Mouse (Mus musculus) spleen, postnatal 10 days (tissue): ENCODE data around the gene Ibtk.
"Not testable (repeated sequence)": the region's sequence is repeated elsewhere in the genome, so short reads cannot be mapped to it uniquely, and the experiment has no call there.

Source experiments
- DNase-seq, 2 experiments: peaks; one replicate each; pipeline ENCODE4 v3.0.0; 2021 to 2022; ENCODE audit warnings: low spot score in 2 of 2

The Ibtk gene

GRCm38 (mm10) chr9:85749142-85749921 lies at the start of gene Ibtk:
Gene Ibtk, minus strand, starts transcription at chr9:85749334.
- DNase-seq = peak; percentile 96 to 98

GRCm38 (mm10) chr9:85791521-85791920 lies 42.4 kb upstream of the Ibtk start:
- DNase-seq = not testable (repeated sequence)

GRCm38 (mm10) chr9:85780249-85780648 lies 31.1 kb upstream of the Ibtk start:
- no peak for DNase-seq

- no peak for DNase-seq
Observed at GRCm38 (mm10) chr9:85779458-85779857, 30.3 kb upstream of the Ibtk start.

- no peak for DNase-seq
Observed at GRCm38 (mm10) chr9:85777544-85777943, 28.4 kb upstream of the Ibtk start.

- no peak for DNase-seq
Observed at GRCm38 (mm10) chr9:85772280-85772679, 23.1 kb upstream of the Ibtk start.

GRCm38 (mm10) chr9:85771454-85771853 lies 22.3 kb upstream of the Ibtk start:
- DNase-seq = no peak

- no peak for DNase-seq
Observed at GRCm38 (mm10) chr9:85770369-85770768, 21.2 kb upstream of the Ibtk start.

- DNase-seq = no peak
Observed at GRCm38 (mm10) chr9:85769057-85769789, 20.1 kb upstream of the Ibtk start.

- no peak for DNase-seq
Observed at GRCm38 (mm10) chr9:85767255-85767654, 18.1 kb upstream of the Ibtk start.

GRCm38 (mm10) chr9:85762476-85762875 lies 13.3 kb upstream of the Ibtk start:
- DNase-seq = no peak

- peak; percentile 24 to 27 for DNase-seq
Observed at GRCm38 (mm10) chr9:85750797-85751196, 1.7 kb upstream of the Ibtk start.

- DNase-seq = peak in 1 of 2 experiments; percentile 56
Observed at GRCm38 (mm10) chr9:85749922-85750509, 882 bp upstream of the Ibtk start.

GRCm38 (mm10) chr9:85748204-85749141 lies 661 bp downstream of the Ibtk start:
- peak; percentile 83 to 89 for DNase-seq

- DNase-seq = no peak
Observed at GRCm38 (mm10) chr9:85745566-85745965, 3.6 kb downstream of the Ibtk start.

- no peak for DNase-seq
Observed at GRCm38 (mm10) chr9:85743358-85743757, 5.8 kb downstream of the Ibtk start.

- DNase-seq = no peak
Observed at GRCm38 (mm10) chr9:85742107-85742506, 7.0 kb downstream of the Ibtk start.

- no peak for DNase-seq
Observed at GRCm38 (mm10) chr9:85739279-85739678, 9.9 kb downstream of the Ibtk start.

GRCm38 (mm10) chr9:85734821-85735220 lies 14.3 kb downstream of the Ibtk start:
- DNase-seq = no peak

- DNase-seq = no peak
Observed at GRCm38 (mm10) chr9:85724078-85724477, 25.1 kb downstream of the Ibtk start.

GRCm38 (mm10) chr9:85717336-85717735 lies 31.8 kb downstream of the Ibtk start:
- DNase-seq = no peak

GRCm38 (mm10) chr9:85707302-85707701 lies 41.8 kb downstream of the Ibtk start:
- no peak for DNase-seq
